Mouse (Mus musculus) stomach, postnatal 0 days (tissue): ENCODE measurements around the gene D630045J12Rik.

Source experiments
- CTCF ChIP-seq: IDR thresholded peaks from 2 replicates; pipeline ENCODE4 v1.5.1; 2016; ENCODE audit warnings: antibody characterized with exemption, low read depth, mild to moderate bottlenecking, moderate library complexity
- EP300 ChIP-seq: optimal IDR thresholded peaks from 2 replicates; pipeline ENCODE3; 2016; ENCODE audit warnings: antibody characterized with exemption

- TF ChIP-seq EP300 (no peak), CTCF (no peak)
Measured at GRCm38 (mm10) chr6:38152305-38152704, 101.5 kb downstream of the D630045J12Rik start.
